ENCODE assay signal across 9 mouse cellular contexts in genomic region chr16:91889831-91890230, GRCm38 (mm10).
DNase-seq lines count a peak whose midpoint lies in the region; ATAC-seq lines count a peak whose summit lies in the region.
"Had no signal": no experiment of that assay in that cellular context is flagged by ENCODE, and none has a peak within 500 bp of the region (broad histone marks: within the 10 kb centered on the region; RNA-seq: fewer than 3 reads in every experiment).

No protein-coding gene starts in this region.

- H3K27me3 ChIP-seq in limb, embryonic 12.5 days = no peaks in the 10 kb centered on the region

- 0 out of 2 replicates have a peak overlapping the region, but pooled peaks have one; percentile 19 for H3K27ac ChIP-seq in limb, embryonic 12.5 days
- H3K27ac ChIP-seq: liver, embryonic 13.5 days had no signal

- no peaks in the 10 kb centered on the region for H3K36me3 ChIP-seq in limb, embryonic 12.5 days
- H3K36me3 ChIP-seq: liver, embryonic 13.5 days had no signal

- H3K4me1 ChIP-seq in limb, embryonic 12.5 days (replicated peaks) = peaks cover 21% of the 10 kb centered on the region

- H3K9me3 ChIP-seq in limb, embryonic 12.5 days = no peaks in the 10 kb centered on the region
- H3K9me3 ChIP-seq: liver, embryonic 13.5 days had no signal

- WGBS in limb, embryonic 12.5 days = 50% methylated on average over 12 of the region's 12 CpGs

- H3K4me3 ChIP-seq in limb, embryonic 12.5 days (replicated peaks) = no peak overlapping the region
- H3K4me3 ChIP-seq: liver, embryonic 13.5 days had no signal

- DNase-seq in gastrocnemius, postnatal 14 days = peak; percentile 50
- DNase-seq in gastrocnemius, adult 8-10 months (ENCODE audit: low spot score in 2 of 2) = no peak
- peak; percentile 58 for DNase-seq in left cerebral cortex, postnatal 4 days
- no peak for DNase-seq in left cerebral cortex, adult 11 months (ENCODE audit: low spot score)
- DNase-seq in cerebellum, postnatal 14 days = peak; percentile 70 to 79
- DNase-seq in spleen, postnatal 4 days (ENCODE audit: low spot score in 2 of 2) = no peak
- DNase-seq in thymus, postnatal 0 days (ENCODE audit: low spot score) = no peak
- DNase-seq: liver, embryonic 13.5 days had no signal

- intact Hi-C loops in gastrocnemius, postnatal 14 days (cut with DNase I; ENCODE audit: low total_unique reads) = no loop called here
- intact Hi-C loops in left cerebral cortex, postnatal 4 days (cut with DNase I) = no loop called here

- no peak for ATAC-seq in limb, embryonic 12.5 days (ENCODE audit: insufficient number of reproducible peaks, insufficient read depth, low FRiP score, low TSS enrichment, low read depth)

- no peak overlapping the region for H3K9ac ChIP-seq in limb, embryonic 12.5 days (replicated peaks)
- H3K9ac ChIP-seq: liver, embryonic 13.5 days had no signal

- H3K4me2 ChIP-seq in limb, embryonic 12.5 days = no peak overlapping the region
- H3K4me2 ChIP-seq: liver, embryonic 13.5 days had no signal

Comparison
In these comparisons a context has a peak if more than half of its experiments do, and no peak if none do; other contexts are left out.
1. DNase-seq: peak in gastrocnemius, postnatal 14 days (single experiment), left cerebral cortex, postnatal 4 days (single experiment) and cerebellum, postnatal 14 days (2 of 2); none in gastrocnemius, adult 8-10 months (0 of 2), left cerebral cortex, adult 11 months (single experiment), spleen, postnatal 4 days (0 of 2) and thymus, postnatal 0 days (single experiment).